Mouse (Mus musculus) frontal cortex, postnatal 10 days (tissue): Measurements from ENCODE around the gene Zfp563.

ENCODE experiments used
- DNase-seq, 2 experiments: peaks; one replicate each; pipeline ENCODE4 v3.0.0; 2022; ENCODE audit warnings: low spot score in 2 of 2, mixed read lengths in 1 of 2

Zfp563 gene

DNA sequence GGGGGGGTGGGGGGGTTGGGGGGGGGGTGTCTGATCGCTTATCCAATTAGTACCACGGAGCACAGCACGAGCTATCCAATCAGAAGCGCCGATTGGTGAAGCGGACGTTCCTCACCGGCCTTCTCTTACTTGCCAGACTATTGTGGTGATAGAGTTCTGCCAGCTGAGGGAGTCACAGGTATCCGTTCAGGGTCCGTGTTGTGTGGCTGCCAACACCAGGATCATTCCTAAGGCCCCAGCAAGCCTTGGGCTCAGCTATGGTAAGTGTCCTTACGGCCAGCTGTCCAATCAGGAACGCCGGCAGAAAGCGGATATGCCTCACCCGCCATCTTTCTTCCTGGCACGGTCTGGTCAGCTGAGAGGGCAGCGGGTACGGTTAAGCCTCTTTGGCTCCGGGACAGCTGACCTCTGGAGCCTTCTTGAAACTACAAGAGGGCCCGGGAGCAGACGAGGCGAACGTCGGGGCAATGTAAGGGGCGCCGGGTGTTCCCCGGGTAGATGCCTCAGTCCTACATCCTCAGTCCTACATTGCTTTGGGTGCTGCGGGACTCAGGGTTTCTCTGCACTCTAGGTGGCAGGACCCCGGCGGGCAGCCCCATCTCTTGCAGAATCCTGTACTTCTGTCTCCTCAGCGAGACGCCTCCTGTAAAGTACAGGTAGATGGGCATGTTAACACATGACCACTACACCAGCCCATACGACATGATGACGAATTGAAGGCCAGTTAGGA is at the start of gene Zfp563:
Gene Zfp563 (plus strand): TSS at position 91 of the 730 bp plus-strand sequence.
- peak; percentile 84 to 89 for DNase-seq

DNA sequence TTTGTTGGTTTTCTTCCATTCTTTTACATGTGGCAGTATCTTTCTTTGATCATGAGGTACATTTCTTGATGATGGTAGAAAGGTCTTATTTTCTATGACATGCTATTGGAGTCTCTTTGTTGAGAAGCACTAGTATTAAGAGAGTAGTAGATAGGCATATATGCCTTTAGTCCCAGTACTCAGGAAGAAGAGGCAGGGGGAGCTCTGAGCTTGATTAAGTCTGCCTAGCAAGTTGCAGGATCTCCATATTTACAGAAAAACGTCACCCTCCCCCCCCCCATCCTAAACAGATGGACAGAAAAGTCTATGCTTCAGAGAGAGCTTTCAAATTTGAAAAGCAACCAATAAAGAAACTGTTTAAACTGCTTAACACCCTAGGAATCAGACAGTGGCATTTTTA is 30.3 kb upstream of the Zfp563 start:
- DNase-seq: no peak

DNA sequence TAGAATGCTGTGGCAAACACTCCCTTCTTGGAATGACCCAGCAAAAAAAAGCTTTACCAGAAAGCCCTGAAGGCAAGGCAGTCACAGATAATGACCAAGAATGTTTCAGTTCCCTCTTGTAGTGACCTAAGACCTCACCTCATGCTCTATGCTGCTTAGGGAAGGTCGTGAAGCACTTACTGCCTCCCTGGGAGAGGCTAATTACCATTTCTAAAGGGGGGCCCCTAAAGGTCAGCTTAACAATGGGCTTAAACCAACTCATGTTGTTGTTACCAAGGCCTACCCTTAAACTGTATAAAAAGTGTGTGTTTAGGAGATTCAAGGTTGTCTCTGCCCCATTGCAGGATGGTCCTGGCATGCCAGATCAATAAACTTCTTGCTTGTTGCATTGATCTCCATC is 26.1 kb upstream of the Zfp563 start:
- no peak for DNase-seq

DNA sequence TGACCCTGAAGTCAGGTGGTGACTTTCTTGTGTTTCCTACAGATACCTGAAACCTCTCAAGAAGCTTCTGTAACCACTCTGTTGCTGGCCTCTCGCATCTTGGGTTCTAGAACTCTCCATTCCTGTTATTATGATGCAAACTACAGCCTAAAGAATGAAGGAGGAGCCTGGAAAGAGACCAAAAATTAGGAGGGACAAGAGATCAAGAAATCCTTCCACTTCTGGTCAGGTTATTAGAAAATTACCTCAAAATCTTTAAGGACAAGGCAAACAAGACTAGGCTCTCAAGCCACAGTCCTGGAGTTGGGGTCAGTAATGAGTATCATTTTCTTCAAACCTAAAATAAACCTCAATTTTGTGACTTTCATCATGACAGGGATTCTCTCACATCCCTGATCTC is 21.2 kb upstream of the Zfp563 start, which contains the start of gene 4921501E09Rik:
Gene 4921501E09Rik (minus strand): TSS at position 101 of the 400 bp plus-strand sequence.
- no peak for DNase-seq

DNA sequence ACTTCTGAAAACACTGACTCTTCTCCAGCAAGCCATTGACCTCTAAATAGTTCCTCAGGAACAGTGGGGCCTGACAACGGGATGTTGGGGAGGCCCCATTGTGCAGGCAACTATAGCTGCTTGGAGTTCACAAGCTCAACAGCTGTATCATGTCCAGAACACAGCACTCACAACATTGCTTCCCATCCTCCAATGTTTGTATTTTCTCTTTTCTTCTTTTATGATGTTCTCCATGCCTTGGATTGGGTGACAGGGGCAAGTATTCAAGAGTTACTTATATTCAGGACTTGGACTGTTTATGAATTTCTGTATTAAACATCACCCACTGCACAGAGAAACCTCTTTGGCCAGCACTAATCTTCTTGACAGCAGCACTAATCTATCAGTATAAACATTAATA is 2.5 kb downstream of the Zfp563 start:
- no peak for DNase-seq

DNA sequence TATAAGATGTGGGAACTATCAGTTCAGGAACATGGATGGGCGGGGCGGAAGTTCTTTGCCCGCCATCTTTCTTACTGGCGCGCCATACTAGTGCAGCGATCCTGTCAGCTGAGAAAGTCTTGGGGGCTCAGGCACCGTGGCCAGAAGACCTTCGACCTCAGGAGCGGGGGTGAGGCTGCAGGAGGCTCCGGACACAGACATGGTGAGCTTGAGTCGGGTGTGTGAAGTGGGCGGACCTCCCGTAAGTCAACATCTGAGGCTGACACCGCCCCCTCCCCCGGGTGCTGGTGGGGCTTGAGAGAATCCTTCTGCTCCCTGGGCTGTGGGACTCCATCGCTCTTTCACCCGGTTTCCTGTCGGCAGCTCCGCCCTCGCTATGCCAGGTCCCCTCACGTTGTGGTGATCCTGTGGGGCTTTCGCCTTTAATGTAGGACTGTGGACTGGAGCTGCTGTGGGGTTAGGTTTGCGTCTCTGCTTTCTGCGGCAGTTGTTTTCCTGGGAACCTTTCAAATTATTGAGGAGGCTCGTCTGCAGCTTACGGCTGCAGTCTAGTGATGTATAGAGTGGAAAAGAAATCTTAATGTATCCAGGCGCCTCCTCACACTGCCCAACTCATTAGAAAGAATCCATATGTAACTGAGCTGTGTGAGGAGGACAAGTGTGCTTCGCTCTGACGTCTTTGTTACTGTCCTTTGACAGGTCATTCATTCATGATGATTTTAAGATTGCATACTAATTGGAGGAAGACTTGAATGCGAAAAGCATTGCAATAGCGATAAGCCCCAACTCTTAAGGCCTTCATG is 3.5 kb downstream of the Zfp563 start:
- DNase-seq: peak; percentile 70 to 77

DNA sequence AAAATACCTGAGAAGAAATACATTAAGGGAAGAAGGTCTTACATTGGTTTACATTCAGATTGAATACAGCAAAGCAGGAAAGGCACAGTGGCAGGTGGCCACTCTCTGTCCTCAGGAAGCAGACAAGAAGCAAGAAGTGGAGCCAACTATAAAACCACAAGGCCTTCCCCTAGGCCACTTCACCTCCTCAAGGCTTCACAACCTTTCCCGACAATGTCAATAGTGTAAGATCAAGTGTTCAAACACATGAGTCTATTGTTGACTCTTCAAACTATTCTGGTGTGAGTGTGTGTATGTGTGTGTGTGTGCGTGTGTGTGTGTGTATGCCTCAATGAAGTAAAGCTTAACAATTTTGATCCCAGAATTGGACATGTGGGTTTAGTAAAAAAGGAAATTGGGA is 8.3 kb downstream of the Zfp563 start:
- no peak for DNase-seq

DNA sequence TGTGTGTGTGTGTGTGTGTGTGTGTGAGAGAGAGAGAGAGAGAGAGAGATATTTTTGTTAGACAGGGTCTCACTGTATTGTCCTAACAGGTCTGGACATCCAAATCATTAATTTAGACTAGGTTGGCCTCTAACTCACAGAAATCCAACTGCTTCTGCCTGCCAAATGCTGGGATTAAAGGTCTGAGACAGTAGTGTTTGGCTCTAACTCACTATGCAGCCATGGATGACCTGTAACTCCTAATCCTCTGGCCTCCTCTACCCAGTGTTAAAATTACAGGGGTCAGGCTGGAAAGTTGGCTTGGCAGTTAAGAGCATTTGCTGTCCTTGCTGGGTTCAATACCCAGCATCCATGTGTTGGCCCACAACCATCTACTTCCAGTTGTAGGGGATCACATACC is 35.4 kb downstream of the Zfp563 start:
- no peak for DNase-seq

DNA sequence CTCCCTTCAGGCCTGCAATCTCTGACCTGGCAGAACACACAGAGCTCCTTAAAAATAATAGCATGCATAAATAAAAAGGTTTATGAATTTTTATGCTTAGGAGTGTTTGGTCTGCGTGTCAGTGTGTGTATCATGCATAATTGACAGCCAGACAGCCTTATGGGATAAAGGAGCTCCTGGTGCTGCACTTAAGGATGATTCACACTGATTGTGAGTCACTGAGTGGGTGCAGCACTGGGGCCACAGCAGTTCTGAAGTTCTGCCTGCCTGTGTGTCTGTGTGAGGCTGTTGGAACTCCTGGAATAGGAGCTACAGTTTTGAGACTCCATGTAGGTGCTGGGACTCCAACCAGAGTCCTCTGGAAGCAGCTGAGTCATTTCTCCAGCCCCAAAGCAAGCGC is 37.1 kb downstream of the Zfp563 start:
- DNase-seq: no peak

DNA sequence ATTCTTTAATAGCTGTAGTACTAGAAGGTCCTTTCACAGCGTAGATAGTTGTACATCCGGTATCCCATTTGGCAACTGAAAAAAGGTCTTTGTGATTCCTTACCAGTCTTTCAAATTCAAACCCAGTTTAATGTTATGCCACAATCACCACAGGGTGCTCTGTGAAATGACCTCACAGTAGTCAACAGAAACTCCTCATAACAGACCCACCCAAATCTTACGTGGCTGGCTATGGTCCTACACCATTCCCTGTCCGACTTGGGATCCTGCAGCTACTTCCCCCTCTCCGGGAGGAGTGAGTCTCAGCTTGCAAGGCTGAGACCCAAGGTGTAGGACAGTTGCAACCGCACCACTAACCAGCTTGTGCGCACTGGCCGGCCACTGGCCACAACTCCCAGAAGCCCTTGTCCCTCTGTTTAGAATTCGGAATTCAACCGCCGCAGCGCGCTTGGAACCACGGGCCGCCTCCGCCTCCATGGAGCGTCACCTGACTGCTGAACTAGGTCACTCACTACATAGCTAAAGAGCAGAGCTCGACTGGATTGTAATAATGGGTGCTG is 50.2 kb downstream of the Zfp563 start, which contains the start of gene Morc2b:
Gene Morc2b (minus strand): TSS at position 423 of the 560 bp plus-strand sequence.
- no peak for DNase-seq
